Mouse (Mus musculus) ovary, adult 18-20 months (tissue): ENCODE measurements around the gene Nup214.
A peak's percentile ranks its signal among the peaks of the same experiment; 100 is the strongest.
"Not testable (repeated sequence)": the region's sequence is repeated elsewhere in the genome, so short reads cannot be mapped to it uniquely, and the experiment has no call there.

Experiments used
- DNase-seq: peaks from one replicate; pipeline ENCODE4 v3.0.0; 2022; ENCODE audit warnings: low spot score, mixed read lengths

Gene Nup214

DNA sequence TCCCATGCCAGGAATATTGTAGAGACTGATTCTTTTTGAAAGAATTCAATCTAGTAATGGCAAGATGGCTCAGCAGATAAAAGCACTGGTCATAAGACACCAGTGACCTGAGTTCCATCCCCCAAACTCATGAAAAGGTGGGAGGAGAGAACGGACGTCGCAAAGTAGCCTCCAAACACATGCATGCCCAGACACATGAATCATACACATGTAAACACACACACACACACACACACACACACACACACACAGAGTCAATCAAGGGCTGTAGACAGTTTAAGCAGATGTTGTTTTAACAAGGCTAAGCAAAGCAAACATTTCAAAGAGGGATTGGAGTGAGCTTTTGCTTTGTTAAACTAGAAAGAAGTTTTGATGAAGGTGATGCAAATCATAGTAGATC lies 10.0 kb upstream of the Nup214 start:
- no peak for DNase-seq

DNA sequence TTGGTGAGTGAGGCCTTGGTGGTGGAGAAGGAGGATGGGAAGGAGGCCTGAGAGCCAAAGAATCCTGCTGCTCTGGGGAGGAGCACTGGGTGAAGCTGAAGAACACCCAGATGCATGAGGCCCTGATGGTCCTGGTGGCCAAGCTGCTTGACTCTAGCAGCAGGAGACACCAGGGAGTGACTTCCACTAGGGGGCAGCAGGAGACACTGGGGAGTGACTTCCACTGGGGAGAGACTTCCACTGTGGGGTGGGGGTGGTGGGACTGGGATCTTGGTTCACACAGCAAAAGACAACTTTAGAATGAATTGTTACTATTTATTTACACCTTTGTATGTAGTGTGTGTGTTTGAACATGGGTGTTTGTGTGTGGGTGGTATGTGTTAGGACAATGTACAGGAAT lies 9.1 kb upstream of the Nup214 start:
- DNase-seq: no peak

DNA sequence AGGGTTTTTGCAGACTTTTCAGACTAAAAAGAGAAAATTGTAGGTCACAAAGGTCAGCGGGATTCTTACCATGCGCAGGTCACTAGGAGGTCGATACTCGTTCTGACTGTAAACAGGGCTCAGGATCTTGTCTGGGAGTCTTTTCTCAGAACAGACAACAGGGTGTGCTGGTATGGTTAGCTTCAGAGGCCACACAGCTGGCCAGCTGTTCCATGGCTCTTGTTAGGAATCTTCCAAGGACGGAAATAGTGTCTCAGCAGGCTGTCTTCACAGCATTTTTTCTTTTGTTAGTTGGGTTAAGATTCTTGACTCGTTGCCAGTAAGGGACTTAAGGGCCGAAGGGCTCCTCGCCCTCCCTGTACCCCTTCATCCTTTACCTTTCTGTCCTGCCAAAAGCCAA lies 7.4 kb upstream of the Nup214 start:
- DNase-seq: no peak

DNA sequence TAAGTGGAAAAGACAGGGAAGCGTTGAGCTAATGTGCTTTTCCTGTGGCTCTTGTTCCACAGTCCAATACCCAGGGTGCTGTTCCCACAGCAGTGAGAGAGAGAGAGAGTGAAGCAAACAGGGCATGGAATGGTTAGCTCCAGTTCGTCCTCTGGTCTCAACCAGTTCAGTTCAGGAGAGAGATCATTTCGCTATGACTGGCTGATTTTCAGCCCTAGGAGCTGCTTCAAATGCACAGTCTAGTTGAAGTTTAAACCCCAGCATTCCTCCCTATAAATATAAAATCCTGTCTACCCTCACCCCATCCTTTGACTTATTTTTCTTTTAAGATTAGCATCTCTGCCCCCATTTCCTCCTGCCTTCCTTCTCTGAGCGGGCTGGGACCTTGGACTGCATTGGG lies 1.6 kb upstream of the Nup214 start:
- DNase-seq: no peak

DNA sequence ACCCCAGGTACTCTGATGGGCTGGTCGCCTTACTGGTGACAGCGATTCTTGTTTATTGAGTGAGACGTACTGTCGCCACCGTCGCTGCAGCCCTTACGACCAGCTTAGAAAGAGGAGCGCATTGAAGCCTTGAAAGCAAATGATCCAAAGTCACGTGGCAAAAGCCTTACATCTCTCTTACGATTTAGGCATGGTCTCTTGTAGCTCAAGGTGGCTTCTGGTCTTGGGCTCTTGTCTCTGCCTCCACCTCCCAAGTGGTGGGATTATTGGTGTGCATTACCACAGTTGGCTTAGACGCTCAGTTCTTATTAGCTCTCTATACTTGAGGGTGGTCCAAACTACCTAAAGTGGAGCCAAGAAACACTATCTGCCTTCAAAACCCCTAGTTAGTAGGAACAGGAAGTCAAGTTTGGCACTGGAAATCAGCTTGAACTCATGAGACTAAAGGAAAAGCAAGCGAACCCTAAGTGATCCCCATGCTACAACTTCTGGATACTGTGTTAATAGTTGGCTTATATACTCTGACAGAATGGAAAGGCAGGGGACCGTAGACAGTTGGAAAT lies 654 bp downstream of the Nup214 start:
- no peak for DNase-seq

DNA sequence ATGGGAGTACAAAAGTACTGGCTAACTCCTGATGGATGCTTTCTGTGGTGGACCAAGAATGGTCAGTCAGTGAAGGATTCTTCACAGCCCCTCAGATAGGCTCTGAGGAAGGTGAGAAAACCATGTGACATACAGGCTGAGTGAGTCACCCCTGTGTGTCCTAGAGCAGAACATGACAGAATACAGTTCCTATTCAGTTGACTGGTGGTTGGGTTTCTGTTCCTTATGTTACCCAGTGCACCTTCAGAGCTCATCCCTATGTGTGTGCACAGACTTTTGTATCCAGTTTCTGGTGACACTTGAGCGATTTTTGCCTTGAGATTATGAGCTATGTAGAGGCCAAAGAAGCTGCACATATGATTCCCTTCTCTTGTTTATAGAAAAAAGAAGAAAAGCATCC lies 13.5 kb downstream of the Nup214 start:
- no peak for DNase-seq

DNA sequence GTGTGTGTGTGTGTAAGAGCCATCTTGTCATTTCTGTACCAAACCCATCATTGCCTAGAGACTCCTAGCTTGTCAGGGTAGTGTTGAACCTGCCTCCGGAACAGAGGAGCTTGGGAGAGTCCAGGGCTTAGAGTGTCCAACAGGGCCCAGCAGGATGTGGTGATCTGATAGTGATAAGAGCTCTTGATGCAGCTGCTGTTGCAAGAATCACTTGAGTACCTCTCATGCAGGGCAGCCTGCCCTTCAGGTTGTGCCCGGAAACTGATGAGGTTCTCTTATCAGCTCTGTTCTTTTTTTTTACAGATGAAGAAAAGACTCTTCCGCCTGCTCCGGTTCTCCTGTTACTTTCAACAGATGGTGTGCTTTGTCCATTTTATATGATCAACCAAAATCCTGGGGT lies 16.7 kb downstream of the Nup214 start:
- DNase-seq: no peak

DNA sequence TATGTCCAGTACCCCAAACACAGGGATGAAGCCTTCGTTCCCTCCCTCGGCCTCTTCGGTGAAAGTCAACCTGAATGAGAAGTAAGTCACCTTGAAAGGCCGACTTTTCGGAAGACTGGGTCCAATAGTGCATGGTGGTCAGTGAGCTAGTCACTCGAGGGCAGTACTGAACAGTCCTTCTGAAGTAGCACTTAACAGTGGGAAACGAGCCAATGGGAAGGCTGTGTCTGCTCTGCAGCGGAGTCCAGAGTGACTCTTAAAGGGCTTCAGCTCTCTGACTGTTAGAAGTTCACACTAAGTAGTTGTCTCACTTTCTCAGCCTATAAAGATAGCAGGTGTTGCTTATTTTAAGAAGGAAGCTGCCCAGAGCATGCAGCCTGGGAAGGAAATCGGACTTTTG lies 20.7 kb downstream of the Nup214 start:
- no peak for DNase-seq

DNA sequence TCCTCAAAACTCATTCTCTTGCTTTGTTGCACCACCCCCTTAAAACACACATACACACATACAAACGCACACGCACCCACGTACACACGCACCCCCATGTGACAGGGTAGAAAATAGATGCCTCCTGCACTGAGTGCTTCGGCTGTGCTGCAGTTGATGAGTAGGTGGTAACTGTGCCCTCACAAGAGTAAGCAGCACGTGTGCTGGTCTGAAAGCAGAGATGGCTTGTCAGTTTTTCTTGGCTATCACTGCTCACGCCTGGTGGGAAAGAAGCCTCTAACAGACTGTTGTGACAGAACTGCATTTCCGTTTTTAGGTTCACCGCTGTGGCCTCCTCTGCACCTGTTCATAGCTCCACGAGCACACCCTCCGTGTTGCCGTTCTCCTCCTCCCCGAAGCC lies 21.8 kb downstream of the Nup214 start:
- DNase-seq: no peak

DNA sequence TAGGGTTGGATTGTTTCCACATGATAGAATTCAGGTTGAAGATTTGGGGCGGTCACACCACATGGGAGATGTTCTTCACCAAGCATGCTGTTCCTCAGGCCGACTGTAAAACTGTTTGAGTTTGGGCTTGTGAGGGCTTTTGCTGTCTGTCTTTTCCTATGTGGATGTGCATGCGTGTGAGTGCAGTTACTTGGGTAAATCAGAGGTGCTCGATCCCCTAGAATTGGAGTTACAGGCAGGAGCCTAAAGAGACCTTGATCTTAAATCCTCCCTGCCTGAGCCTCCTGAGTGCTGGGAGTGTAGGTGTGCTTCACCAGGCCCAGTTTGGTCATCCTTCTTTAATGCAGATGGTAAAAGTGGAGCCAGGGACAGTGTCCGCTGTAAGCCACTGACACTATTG lies 23.3 kb downstream of the Nup214 start:
- DNase-seq: no peak

DNA sequence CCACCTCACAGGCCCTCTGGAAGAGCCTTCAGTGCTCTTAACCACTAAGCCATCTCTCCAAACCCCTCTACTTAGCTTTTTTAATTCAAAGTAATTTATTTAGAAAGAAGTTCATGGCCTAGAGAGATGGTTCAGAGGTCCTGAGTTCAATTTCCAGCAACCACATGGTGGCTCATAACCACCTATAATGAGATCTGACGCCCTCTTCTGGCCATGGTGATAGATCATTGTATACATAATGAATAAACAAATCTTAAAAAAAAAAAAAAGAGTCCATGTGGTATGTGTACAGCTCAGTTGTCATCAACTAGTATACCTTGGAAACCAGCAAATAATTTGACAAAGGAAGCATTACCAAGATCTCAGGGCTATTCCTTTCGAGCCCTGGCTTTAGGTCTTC lies 24.2 kb downstream of the Nup214 start:
- DNase-seq: no peak

DNA sequence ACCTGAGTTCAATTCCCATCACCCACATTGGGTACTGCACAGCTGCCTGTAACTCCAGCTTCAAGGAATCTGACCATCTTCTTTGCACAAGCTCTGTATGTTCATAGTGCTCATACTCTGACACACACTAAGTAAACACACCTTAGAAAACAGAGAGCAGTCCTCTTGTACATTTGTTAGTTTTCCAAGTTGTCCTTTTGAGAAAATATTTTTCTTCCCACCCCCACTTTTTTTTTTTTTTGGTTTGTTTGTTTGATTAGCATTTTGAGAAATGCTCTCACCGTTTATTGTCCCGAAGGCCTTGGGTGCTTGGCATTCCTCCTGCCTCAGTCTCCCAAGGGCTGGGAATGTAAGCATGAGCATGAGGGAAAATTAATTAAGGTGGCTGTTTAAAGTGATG lies 34.1 kb downstream of the Nup214 start:
- no peak for DNase-seq

DNA sequence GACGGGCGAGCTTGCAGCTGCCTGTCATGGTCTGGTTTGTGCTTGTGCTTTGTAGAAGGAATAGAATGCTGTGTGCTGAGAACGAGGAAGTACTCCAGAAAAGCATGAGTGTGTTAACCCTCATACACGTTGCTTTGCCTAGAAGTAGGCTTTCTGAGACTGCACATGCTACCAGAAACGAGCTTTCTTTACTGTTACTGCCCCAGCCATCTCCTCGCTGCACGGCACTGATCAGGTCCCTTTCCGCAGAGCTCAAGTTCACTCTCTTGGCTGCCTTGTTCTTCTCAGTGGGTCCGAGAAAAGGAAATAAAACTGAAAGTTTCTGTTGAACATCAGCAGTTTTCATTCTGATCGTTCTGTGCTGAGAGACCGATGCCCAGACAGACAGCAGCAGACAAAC lies 34.5 kb downstream of the Nup214 start:
- DNase-seq: no peak

DNA sequence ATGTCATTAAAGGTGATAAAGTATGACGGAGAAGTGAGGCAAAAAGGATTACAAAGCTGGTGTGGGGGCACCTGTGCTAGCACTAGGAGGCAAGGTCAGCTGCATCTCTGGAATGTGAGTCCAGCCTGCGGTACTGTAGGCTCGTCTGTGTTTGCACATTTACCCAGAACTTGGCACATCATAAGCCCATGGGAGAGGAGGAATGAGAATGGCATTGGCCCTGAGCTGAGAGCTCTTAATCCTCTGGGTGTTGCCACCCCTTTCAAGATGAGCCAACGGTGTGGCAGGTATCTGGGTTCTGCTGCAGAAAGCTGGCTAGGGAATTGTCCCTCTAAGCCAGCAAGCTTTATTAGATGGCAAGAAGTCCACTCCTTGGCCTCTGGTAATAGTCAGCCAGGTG lies 45.5 kb downstream of the Nup214 start:
- no peak for DNase-seq

DNA sequence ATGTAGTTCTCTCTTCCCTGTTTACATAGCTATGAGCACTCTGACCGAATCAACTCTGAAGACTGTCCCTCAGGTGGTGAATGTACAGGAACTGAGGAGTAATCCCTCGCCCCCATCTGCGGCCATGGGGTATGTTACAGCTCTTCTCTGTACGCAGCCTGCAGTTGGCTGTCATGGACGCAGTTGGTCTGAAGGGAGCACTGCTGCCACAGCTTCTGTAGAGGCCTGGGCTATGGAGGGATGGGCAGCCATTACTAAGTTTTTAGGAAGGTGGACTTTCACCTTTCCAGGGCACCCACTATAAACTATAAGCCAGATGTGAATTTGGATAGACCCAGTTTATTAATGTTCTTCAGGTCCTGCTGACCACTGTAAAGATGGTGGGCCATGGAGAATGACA lies 46.0 kb downstream of the Nup214 start:
- no peak for DNase-seq

DNA sequence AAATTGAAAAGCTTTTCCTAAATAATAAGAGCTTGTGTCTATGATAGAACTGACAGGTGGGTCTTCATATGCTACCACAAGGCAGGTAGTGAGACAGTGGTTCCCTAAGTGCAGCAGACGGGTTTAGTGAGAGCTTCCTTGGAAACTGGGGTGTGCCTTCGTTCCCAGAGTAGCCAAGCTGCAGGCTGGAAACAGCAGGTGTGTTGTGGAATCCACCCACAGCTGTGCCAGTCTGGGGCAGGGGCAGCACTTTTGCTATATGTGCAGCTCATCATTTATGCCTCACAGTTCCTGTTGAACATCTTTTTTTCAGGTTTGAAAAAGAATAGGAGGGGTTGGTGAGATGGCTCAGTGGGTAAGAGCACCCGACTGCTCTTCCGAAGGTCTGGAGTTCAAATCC lies 50.1 kb downstream of the Nup214 start:
- no peak for DNase-seq

DNA sequence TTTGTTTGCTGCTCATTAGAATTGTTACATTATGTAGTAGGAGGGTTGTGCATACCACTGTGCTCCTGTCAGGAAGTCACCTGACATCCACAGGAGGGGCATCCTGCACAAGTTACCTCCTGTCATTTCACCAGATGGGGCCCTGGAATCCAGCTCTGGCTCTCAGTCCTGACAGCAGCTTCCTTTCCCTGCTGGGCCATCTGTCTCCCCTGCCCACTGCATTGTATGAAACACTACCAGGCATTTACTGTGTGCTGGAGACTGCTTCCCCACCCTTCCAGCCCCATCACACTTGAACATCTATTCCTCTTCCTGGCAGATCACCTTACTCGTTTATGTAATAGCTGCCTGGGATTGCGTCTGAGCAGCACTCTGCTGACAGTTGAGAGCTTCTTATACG lies 55.4 kb downstream of the Nup214 start:
- DNase-seq: no peak

DNA sequence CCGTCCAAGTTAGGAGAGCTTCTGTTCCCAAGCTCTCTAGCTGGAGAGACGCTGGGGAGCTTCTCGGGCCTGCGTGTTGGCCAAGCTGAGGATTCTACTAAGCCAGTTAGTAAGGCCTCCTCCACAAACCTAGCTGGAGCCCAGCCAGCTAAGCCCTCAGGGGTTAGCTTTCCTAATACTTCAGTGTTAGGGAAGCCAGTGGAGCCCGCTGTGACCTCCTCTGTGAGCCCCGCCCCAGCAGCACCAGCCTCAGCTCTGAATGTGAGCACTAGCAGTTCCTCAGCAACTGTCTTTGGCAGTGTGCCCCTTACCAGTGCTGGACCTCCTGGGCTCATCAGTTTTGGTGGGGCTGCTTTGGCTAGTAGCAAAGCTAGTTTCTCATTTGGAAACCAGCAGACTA lies 59.2 kb downstream of the Nup214 start:
- DNase-seq: peak; percentile 60

DNA sequence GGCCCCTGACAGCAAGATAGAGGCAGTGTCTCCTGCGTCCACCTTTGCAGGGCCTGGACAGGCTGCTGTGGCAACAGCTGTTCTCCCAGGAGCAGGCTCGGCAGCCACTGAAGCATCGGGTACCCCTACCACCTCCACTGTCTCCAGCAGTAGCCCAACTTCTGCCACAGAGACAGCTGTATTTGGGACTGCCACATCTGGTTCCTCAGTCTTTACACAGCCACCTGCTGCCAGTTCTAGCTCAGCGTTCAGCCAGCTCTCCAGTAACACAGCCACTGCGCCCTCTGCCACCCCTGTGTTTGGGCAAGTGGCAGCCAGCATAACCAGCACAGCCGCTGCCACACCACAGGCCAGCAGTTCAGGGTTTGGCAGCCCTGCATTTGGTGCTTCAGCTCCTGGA lies 60.0 kb downstream of the Nup214 start:
- no peak for DNase-seq

DNA sequence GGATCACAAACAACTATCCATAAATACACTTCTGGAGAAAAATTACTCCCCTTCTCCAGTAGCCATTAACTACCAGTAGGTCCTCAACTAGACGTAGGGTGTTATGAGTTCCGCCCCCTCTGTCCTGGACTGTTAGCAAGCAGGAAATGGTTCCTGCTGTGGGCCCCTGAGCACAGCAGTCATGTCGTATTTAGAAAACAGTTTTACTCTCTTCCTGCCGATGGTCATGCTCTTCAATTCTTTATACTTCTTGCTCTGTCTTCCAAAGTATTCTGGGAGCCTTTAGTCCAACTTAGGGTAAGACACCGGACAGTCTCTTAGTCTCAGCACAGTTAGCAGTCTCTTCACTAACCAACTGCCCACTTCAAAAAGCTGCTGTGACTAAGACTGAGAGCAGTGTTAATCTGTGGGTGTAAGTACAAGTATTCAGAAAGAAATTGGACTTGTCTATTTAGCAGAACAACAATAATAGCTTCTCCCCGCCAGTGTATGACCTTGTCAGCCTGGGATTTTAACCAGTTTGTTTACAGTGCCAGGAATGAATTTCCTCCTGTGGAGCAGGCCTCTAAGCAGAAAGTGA lies 63.1 kb downstream of the Nup214 start:
- DNase-seq: no peak

DNA sequence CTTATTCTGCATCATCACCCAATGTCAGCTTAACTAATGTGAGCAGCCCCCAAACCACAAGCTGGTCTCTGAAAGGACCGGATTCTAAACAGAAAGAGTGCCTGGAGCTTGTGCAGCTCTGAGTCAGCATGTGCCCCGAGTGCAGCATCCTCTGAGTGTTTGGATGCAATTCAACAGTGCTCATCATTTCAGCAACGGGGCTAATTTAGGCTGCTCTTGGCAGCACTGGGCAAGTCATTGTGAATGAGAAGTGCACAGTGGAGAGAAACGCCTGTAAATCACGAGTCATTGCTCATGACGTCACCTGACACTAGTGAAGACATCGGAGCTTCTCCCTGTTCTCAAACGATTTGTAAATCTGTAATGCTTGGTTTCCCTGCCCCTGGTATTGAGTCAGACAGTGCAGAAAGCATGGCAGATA lies 64.4 kb downstream of the Nup214 start:
- DNase-seq: no peak

DNA sequence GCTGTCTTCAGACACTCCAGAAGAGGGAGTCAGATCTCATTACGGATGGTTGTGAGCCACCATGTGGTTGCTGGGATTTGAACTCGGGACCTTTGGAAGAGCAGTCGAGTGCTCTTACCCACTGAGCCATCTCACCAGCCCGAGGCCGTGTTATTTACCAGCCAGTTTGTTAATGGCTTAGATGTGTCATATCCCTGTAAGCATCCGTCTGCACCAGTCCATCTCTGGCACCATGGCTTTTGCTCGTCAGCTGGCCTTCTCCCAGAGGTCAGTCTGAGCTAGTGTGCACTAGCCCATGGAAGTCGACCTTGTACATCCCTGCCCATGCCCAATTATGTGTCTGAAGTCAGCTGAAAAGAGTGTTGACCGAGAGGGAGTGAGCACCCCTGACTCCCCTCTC lies 66.4 kb downstream of the Nup214 start:
- DNase-seq: not testable (repeated sequence)

DNA sequence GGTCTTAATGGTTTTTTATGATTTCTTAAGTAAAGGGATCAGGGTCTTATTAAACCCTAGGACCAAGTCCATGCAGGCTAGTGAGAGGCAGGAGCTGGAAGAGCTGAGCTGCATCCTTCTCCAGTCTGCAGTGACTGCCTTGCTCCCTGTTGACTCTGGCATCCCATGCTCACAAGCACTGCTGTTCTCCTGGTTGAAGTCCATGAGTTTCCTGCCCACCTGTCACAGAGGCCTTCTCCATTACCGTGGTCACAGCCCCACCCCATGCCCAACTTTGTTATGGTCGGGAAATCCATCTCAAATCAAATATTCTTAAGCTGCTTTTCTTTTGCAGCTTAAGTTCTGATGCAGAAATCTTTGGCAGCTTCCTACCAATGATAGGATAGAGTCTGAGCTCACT lies 66.9 kb downstream of the Nup214 start:
- no peak for DNase-seq

DNA sequence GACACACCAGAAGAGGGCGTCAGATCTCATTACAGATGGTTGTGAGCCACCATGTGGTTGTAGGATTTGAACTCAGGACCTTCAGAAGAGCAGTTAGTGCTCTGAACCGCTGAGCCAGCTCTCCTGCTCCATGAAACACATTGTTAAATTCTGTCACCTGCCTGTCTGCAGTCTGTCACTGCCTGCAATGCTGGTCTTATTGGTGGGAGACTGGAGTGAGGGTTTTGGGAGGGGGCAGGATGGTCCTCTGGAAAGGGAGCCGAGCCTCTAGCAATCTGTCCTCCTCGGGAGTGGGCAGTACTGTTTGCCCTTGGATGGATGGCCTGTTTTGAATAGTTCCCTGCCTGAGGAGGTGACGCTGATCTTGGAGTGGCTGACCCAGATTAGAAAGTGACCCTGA lies 69.6 kb downstream of the Nup214 start:
- DNase-seq: peak; percentile 52

DNA sequence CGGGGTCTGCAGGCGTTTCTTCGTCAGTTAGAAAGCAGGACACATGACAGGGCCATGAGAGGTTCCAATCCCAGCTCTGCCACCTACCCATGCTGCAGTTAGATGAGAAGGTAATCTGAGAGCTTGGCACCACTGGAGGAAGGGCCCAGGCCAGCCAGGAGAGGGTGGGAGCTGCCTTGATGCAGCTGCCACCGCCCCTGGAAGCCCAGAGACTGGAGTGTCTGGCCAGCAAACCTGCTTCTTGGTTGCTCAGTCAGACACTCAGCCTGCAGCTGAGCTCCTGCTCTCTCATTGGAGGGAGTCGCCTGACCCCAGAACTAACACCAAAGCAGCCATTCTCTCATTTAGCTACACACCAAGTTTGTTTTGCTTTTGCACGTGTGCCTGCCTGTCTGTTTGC lies 71.1 kb downstream of the Nup214 start:
- DNase-seq: no peak
